Comparison of ENCODE assay signal across 9 mouse cellular contexts in the genomic region with DNA sequence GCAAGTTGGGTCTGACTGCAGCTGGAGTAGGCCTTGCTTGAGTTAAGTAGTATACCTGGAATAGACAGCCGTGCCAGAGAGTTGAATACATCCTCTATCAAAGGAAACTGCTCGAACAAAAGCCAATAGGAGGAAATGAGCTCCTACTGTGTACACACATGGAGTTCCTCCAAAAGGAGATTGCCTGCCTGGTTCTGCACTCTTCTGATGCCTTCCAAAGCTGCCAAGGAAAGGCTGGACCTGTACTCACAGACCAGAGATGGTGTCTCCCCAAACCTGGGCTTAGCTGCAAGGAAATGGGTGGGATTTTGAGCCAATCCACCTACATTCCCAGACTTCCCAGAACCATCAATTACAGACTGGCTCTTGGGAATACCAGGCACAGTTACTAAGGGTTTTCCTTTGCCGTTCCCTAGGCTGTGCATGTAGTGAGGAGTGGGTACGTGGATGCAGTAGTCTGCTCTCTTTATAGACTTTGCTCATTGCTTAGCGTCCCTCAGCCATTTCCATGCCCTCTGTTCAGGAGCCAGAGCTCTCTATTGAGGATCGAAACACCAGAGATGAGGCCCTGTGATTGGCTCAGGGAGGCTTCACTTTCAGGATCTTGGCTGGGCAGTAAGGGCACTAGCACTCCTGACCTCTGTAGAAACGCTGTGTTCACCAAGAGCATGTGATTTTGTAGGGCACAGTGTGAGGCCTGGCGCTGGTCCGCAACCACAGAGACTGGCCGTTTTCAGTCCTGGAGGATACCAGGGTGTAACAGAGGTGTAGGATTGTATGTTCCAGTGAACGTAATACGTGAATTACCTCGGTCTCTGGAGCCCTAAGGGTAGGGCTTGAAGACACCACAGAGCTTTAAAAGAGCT. TPM values are rescaled to one million over a fixed set of nuclear protein-coding genes. Genes with fewer than 3 reads are reported as not detected.
DNase-seq lines count a peak whose midpoint lies in the region; ATAC-seq lines count a peak whose summit lies in the region.
"Had no signal": no experiment of that assay in that cellular context is flagged by ENCODE, and none has a peak within 500 bp of the region (broad histone marks: within the 10 kb centered on the region; RNA-seq: fewer than 3 reads in every experiment).

No protein-coding gene starts in this region.

- intact Hi-C loops in heart, postnatal 10 days (cut with DNase I): loop anchor here (2.0 to 5.0 kb wide), 2 partner anchors 19 to 42 kb away; no protein-coding TSS in a partner anchor
- intact Hi-C loops in left cerebral cortex, postnatal 10 days (cut with DNase I): no loop called here

- no peaks in the 10 kb centered on the region for H3K36me3 ChIP-seq in stomach, embryonic 16.5 days (ENCODE audit: control insufficient read depth, insufficient read depth, low read length)

- peaks cover 74% of the 10 kb centered on the region for H3K4me1 ChIP-seq in stomach, embryonic 16.5 days (ENCODE audit: control insufficient read depth, insufficient read depth, low read length)

- H3K9me3 ChIP-seq in stomach, embryonic 16.5 days (replicated peaks; ENCODE audit: control insufficient read depth, low read length): no peaks in the 10 kb centered on the region

- H3K4me3 ChIP-seq in stomach, embryonic 16.5 days (replicated peaks; ENCODE audit: low read length): no peak overlapping the region

- H3K27ac ChIP-seq in stomach, embryonic 16.5 days (ENCODE audit: low read length): peak overlapping the region; percentile 94
- H3K27ac ChIP-seq: macrophage had no signal

- no peak for DNase-seq in frontal cortex, postnatal 10 days (ENCODE audit: low spot score in 2 of 2)
- peak; percentile 3 for DNase-seq in right cerebral cortex, postnatal 25 days
- no peak for DNase-seq in right cerebral cortex, postnatal 10 days (ENCODE audit: low spot score in 2 of 2)
- DNase-seq in heart, postnatal 10 days: peak; percentile 51 to 56
- no peak for DNase-seq in left cerebral cortex, postnatal 10 days (ENCODE audit: extremely low spot score in 1 of 2, low spot score in 2 of 2)

- ATAC-seq in frontal cortex, adult (ENCODE audit: low TSS enrichment): peak; percentile 2; the same call in 1 of the 2 replicates
- no peak for ATAC-seq in stomach, embryonic 16.5 days (ENCODE audit: insufficient read depth, low FRiP score)
- no peak for ATAC-seq in megakaryocyte progenitor cell, adult 5-6 weeks (replicated peaks; ENCODE audit: poor library complexity)

- WGBS in stomach, embryonic 16.5 days: 78% methylated on average over 13 of the region's 13 CpGs

- H3K9ac ChIP-seq in stomach, embryonic 16.5 days (ENCODE audit: low read length): no peak overlapping the region

- no peak overlapping the region for H3K4me2 ChIP-seq in stomach, embryonic 16.5 days (ENCODE audit: low read depth, low read length)

- no peaks in the 10 kb centered on the region for H3K27me3 ChIP-seq in stomach, embryonic 16.5 days (ENCODE audit: control insufficient read depth, insufficient read depth, low read length)

RNA-seq across cellular contexts. Expression of gene Mbnl2, which starts 20.1 kb away (rescaled TPM):
- total RNA-seq in heart, postnatal 10 days (2021): 100 to 1,000 TPM; 223 to 270 TPM
- polyA plus RNA-seq in stomach, embryonic 16.5 days (2015; fragmentation: Nextera tagmentation; extraction: Ambion mirVana): 131 and 136 TPM in 2 replicates
- 94.4 and 97.8 TPM in 2 replicates for total RNA-seq in megakaryocyte progenitor cell, adult 5-6 weeks (2015)
- 63.2 and 70.4 TPM in 2 replicates for total RNA-seq in megakaryocyte progenitor cell, adult 5-6 weeks (2017)
- total RNA-seq in left cerebral cortex, postnatal 10 days (2021): 100 to 1,000 TPM; 122 to 131 TPM

Comparison
In these comparisons a context has a peak if more than half of its experiments do, and no peak if none do; other contexts are left out.
1. DNase-seq: peak in right cerebral cortex, postnatal 25 days (single experiment) and heart, postnatal 10 days (2 of 2); none in frontal cortex, postnatal 10 days (0 of 2), right cerebral cortex, postnatal 10 days (0 of 2) and left cerebral cortex, postnatal 10 days (0 of 2).